Mouse (Mus musculus) megakaryocyte, embryonic 14.5 days (primary cell): ENCODE results near the gene Pcnx4. TPM values are rescaled to one million over a fixed set of nuclear protein-coding genes. Genes with fewer than 3 reads are reported as not detected.
A peak's percentile ranks its signal among the peaks of the same experiment; 100 is the strongest.

ENCODE experiments used
- H3K27me3 ChIP-seq: replicated peaks from 2 replicates; pipeline ENCODE3; 2012; ENCODE audit warnings: inconsistent platforms
- H3K36me3 ChIP-seq: replicated peaks from 2 replicates; pipeline ENCODE3; 2012; ENCODE audit warnings: low read length, inconsistent platforms, mixed read lengths
- H3K4me1 ChIP-seq: 2 replicates; pipeline ENCODE4 v1.6.1; 2012; ENCODE audit warnings: inconsistent platforms
- H3K4me3 ChIP-seq: replicated peaks from 2 replicates; pipeline ENCODE3; 2012; ENCODE audit warnings: moderate library complexity, mild to moderate bottlenecking, inconsistent platforms
- H3K9me3 ChIP-seq: 2 replicates; pipeline ENCODE4 v1.6.1; 2012; ENCODE audit warnings: inconsistent platforms
- FLI1 ChIP-seq: IDR thresholded peaks from 2 replicates; pipeline ENCODE4 v1.6.1; 2012; ENCODE audit warnings: low read length, inconsistent platforms, mixed read lengths
- GATA1 ChIP-seq: IDR thresholded peaks from 3 replicates; pipeline ENCODE4 v1.6.1; 2012; ENCODE audit warnings: mixed read lengths, low read length, inconsistent platforms, borderline replicate concordance
- polyA plus RNA-seq: library from polyadenylated mRNA; stranded (reverse); fragments of >175 nt; gene quantifications from 2 replicates; pipeline ENCODE4 v1.2.3, GENCODE M21; 2012; ENCODE audit warnings: low replicate concordance; ENCODE audit not compliant: insufficient read depth

The Pcnx4 gene
- polyA plus RNA-seq, 1 experiment: 1.5 TPM

DNA sequence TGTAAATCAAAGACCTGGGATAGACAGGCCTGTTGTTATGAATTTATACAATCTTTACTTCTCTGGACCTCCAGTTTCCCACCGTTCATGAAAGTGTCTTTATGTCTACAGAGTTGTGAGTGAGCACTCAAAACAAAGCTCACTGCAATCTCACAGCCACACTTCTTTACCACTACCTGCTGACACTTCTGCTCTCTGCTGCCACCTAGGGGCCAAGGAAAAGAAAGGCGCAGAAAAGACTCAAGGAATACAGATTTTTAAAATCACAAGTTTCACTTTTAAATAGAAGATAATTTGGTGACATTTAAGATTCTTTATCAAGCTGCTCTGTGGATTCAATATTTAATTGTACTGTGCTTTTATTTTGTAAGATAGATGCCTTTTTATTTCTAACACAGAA, 15.5 kb upstream of the Pcnx4 start:
- no peaks in the 10 kb centered on the region for H3K36me3 ChIP-seq
- no peaks in the 10 kb centered on the region for H3K4me1 ChIP-seq
- TF ChIP-seq FLI1 (no peak), GATA1 (no peak)
- no peaks in the 10 kb centered on the region for H3K9me3 ChIP-seq
- H3K4me3 ChIP-seq: no peak overlapping the region
- H3K27me3 ChIP-seq: no peaks in the 10 kb centered on the region

DNA sequence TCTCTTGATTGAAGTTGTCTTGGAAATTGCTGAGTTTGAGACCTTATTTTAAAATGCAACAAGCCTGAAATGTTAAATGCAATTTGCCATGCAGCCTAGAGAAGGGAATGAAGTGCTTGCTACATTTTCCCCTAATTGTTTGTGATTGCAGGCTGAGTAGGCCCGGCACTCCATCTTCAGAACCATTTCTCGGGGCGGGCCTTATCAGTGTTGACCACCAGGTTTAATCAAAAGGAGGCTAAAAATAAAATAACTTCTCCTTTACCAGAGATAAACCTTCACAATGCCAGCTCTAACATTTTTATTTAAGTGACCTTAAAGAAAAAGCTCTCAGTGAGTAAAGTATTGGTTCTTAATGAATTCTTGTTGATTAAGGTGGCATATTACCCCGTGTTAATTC, 10.6 kb upstream of the Pcnx4 start:
- Histone ChIP-seq H3K4me3 (no peak overlapping the region), H3K27me3 (no peaks in the 10 kb centered on the region), H3K9me3 (peaks cover 7% of the 10 kb centered on the region), H3K4me1 (peaks cover 3% of the 10 kb centered on the region), H3K36me3 (no peaks in the 10 kb centered on the region)
- TF ChIP-seq GATA1 (no peak), FLI1 (no peak)

DNA sequence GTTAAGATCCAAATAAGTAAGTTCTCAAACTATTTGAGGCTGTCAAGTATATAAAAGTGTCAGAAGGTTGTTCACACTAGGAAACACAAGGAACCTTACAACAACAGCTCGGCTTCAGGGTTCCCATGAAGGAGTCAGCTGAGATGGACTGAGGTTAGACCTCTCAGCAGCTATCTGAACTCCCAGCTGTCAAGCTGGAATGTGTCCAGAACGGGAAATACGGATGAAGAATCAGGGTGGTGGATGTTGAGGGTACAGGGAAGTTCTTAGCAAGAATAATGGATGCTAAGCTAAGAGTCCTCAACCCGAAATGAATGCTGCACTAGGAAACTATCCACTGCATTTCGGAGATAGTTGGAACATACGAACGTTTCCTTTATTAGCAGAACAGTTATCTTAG, 3.9 kb upstream of the Pcnx4 start:
- Histone ChIP-seq H3K4me1 (peaks cover 17% of the 10 kb centered on the region), H3K27me3 (no peaks in the 10 kb centered on the region), H3K4me3 (no peak overlapping the region), H3K36me3 (no peaks in the 10 kb centered on the region), H3K9me3 (peaks cover 7% of the 10 kb centered on the region)
- TF ChIP-seq FLI1 (no peak), GATA1 (no peak)

DNA sequence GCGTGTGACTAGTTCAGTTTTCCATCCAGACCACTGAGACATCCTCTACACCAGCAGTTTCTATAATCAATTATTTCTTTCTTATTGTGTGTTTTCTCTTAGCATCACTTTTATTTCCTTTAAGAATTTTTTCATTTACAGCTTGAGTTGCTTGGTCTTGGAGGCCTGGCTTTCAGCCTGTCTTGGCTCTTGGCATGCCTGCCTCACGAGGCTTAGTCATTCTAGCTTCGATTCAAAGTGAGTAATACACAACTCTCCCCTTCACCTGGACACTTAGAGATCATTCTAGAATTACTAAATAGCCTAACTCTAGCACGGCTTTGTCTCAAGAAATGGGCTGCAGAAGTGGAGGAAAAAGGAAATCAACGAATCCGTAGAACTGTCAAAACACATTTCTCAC, 2.2 kb upstream of the Pcnx4 start:
- Histone ChIP-seq H3K36me3 (peaks cover 8% of the 10 kb centered on the region), H3K9me3 (peaks cover 7% of the 10 kb centered on the region), H3K4me1 (peaks cover 30% of the 10 kb centered on the region), H3K27me3 (no peaks in the 10 kb centered on the region), H3K4me3 (no peak overlapping the region)
- TF ChIP-seq FLI1 (no peak), GATA1 (no peak)

DNA sequence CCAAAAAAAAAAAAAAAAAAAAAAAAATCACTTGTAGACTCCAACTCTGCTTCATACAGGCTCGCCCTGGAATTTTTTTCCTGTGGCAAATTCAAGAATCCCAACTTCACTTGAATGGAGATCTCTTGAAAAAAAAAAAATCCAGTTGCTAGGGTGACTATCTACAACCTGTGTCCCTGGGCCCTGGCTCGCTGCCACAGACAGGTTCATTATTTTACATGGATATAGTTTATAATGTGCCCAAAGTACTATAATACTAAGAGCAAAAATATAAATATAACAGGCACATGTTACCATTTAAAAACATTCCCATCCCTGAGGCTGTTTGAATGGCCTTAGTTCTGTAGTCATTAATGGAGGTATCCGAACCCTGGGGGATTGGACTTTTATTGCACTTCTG, 584 bp upstream of the Pcnx4 start:
- peak overlapping the region; percentile 97 for H3K4me3 ChIP-seq
- H3K4me1 ChIP-seq: peaks cover 38% of the 10 kb centered on the region
- H3K9me3 ChIP-seq: 0 out of 2 replicates have a peak, but pooled peaks cover under 1% of the 10 kb centered on the region
- TF ChIP-seq FLI1: no peak
- TF ChIP-seq GATA1: no peak
- peaks cover 16% of the 10 kb centered on the region for H3K36me3 ChIP-seq
- no peaks in the 10 kb centered on the region for H3K27me3 ChIP-seq

DNA sequence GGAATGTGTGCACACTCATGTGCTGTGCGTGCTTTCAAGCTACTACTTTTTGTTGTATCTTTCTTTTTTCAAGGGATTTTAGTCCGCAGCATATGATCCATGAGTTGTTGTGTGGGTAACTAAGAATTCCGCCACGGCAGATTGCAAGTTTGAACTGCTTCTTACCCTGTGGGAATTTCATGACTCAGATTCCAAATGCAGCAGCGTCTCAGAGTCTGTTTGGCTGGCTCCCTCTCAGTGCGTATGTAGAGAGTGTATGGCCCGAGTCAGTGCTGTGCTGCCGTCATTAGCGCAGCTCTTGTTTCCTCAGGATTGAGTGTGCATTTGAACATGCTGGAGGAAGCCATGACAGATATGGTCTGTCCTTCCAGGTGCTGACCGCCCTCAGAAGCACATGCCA, 2.4 kb downstream of the Pcnx4 start:
- H3K36me3 ChIP-seq: peaks cover 43% of the 10 kb centered on the region
- no peaks in the 10 kb centered on the region for H3K27me3 ChIP-seq
- H3K9me3 ChIP-seq: no peaks in the 10 kb centered on the region
- H3K4me3 ChIP-seq: peak overlapping the region; percentile 48
- no peak for TF ChIP-seq FLI1
- TF ChIP-seq GATA1: no peak
- peaks cover 47% of the 10 kb centered on the region for H3K4me1 ChIP-seq

DNA sequence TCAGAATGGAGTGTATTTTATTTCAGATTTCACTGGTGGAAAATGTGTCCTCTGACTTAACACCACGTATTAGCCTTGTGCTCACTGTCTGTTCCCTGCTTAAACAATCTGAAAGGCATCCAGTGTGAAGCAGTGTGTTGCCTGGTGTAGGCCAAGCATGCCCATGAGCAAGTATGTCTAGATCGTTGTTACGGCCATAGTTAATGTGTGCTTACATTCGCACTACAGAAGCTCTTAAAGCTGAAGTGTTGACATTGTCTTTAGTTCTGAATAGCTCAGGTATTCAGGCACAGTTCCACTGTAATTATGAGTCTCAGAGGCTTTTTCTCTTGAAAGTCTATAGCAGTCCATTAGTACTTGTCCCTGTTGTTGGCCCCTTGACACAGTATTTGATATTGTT, 18.2 kb downstream of the Pcnx4 start:
- no peaks in the 10 kb centered on the region for H3K4me1 ChIP-seq
- TF ChIP-seq FLI1: no peak
- TF ChIP-seq GATA1: no peak
- no peaks in the 10 kb centered on the region for H3K9me3 ChIP-seq
- peaks cover 29% of the 10 kb centered on the region for H3K36me3 ChIP-seq
- no peaks in the 10 kb centered on the region for H3K27me3 ChIP-seq
- H3K4me3 ChIP-seq: no peak overlapping the region

DNA sequence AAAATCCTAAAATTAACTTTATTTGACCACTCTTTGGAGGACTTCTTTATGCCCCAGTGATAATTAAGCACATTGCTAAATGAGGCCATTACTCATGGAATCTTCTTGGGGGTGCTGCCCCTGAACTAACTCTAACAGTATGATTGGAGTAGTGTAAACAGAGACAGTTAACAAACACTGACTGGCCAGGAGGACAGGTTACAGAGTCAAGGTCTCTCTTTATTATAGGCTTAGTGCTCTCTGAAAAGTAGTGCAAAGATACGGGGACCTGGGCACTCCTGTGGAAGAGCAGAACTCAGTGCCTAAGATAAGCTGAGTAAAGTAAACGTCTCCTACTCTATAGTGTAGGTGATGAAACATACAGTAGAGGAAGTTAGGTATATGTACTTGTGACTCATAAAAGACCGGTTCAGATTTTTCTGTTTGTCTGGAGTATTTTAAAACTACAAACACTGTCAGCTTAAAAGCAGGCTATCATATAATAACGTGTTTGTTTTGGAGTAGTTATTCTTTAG, 28.2 kb downstream of the Pcnx4 start:
- no peak for TF ChIP-seq GATA1
- TF ChIP-seq FLI1: no peak
- no peaks in the 10 kb centered on the region for H3K4me1 ChIP-seq
- no peak overlapping the region for H3K4me3 ChIP-seq
- H3K9me3 ChIP-seq: no peaks in the 10 kb centered on the region
- peaks cover 8% of the 10 kb centered on the region for H3K36me3 ChIP-seq
- H3K27me3 ChIP-seq: no peaks in the 10 kb centered on the region

DNA sequence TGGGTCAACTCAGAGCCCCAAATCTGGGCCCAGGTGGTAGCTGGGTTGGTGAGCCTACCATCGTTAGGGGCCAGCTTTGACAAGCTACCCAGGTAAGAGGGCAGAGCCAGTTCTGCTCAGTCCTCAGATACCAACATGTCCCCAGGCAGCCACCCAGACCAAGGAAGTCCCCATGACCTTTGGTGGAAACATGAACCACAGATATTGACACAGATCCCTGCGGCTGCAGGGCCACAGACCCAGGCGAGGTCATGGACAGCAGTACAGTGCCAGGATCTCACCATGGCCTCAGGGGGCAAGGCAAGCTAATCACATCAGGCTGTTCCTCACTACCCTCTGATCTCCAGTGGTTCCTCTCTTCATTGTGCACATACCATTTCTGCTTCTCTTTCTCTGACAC, 45.8 kb downstream of the Pcnx4 start:
- peaks cover 14% of the 10 kb centered on the region for H3K36me3 ChIP-seq
- H3K4me3 ChIP-seq: no peak overlapping the region
- H3K27me3 ChIP-seq: no peaks in the 10 kb centered on the region
- peaks cover 11% of the 10 kb centered on the region for H3K9me3 ChIP-seq
- peaks cover 24% of the 10 kb centered on the region for H3K4me1 ChIP-seq
- TF ChIP-seq GATA1: no peak
- TF ChIP-seq FLI1: no peak

DNA sequence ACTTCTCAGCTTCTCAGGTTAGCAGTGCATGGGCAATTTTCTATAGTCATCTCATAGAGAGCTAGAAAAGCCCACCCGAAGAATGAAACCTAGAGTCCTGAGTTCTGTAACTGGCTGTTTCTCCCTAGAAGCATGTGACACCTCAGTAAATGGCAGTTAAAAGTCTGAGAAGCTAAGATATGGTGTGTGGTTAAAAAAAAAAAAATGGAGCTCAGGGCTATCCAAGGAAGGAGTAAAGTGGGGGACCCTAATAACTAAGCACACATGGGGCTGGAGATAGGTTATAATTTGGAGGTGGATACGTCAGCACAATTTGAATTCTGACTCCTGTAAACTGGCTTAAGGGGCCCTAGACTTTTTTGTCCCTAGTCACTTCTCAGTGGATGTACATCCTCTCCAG, 46.9 kb downstream of the Pcnx4 start:
- TF ChIP-seq GATA1: no peak
- TF ChIP-seq FLI1: no peak

DNA sequence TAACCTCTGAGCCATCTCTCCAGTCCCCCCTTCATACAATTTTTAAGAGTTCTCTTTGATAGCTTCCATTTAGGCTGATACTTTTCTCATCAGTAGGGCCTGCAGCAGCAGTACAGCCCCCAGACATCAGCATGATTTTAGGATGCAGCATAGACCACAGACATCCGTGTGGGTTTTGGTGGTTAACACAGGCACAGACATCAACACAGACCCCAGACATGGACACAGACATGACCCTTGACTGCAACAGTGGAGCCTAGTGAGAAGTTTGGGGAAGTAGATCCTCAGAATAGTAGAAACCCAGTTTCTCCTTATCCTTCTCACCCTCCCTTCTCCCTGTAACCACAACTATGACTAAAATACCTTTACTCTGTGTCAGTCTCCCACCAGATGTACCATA, 49.2 kb downstream of the Pcnx4 start:
- no peak overlapping the region for H3K4me3 ChIP-seq
- H3K36me3 ChIP-seq: peaks cover 3% of the 10 kb centered on the region
- peaks cover 11% of the 10 kb centered on the region for H3K9me3 ChIP-seq
- no peak for TF ChIP-seq FLI1
- TF ChIP-seq GATA1: no peak
- H3K27me3 ChIP-seq: no peaks in the 10 kb centered on the region
- H3K4me1 ChIP-seq: peaks cover 24% of the 10 kb centered on the region

More for the DNA sequence above, 46.9 kb downstream of the Pcnx4 start:
- Histone ChIP-seq H3K4me1 (peaks cover 24% of the 10 kb centered on the region), H3K27me3 (no peaks in the 10 kb centered on the region), H3K36me3 (peaks cover 14% of the 10 kb centered on the region), H3K4me3 (no peak overlapping the region), H3K9me3 (peaks cover 11% of the 10 kb centered on the region)

DNA sequence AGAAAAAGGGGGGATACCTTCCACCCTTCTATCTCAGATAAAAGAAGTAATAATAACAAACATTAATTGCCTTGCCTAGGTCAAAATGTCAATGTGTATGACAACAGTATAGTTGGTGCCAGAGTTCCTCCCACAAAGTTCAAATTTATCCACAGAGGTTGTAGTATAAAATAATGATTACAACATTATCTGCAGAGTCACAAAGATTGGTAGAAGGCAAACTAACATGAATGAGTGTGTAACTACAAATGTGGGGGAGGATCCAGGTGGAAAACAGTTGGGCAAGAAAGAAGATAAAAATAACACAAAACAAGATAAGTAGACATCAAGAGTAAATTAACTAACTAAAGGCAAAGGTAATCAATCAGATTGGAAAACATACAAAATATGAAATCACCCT, 56.8 kb downstream of the Pcnx4 start:
- Histone ChIP-seq H3K4me1 (peaks cover 11% of the 10 kb centered on the region), H3K4me3 (no peak overlapping the region), H3K27me3 (no peaks in the 10 kb centered on the region), H3K9me3 (0 out of 2 replicates have a peak, but pooled peaks cover under 1% of the 10 kb centered on the region), H3K36me3 (no peaks in the 10 kb centered on the region)
- no peak for TF ChIP-seq GATA1
- no peak for TF ChIP-seq FLI1
